Mouse (Mus musculus): ENCODE data around the gene Cotl1. TPM values are rescaled to one million over a fixed set of nuclear protein-coding genes. Genes with fewer than 3 reads are reported as not detected.
A peak's percentile ranks its signal among the peaks of the same experiment; 100 is the strongest.

Gene Cotl1
- polyA plus RNA-seq, 1 experiment, result 144 TPM

DNA sequence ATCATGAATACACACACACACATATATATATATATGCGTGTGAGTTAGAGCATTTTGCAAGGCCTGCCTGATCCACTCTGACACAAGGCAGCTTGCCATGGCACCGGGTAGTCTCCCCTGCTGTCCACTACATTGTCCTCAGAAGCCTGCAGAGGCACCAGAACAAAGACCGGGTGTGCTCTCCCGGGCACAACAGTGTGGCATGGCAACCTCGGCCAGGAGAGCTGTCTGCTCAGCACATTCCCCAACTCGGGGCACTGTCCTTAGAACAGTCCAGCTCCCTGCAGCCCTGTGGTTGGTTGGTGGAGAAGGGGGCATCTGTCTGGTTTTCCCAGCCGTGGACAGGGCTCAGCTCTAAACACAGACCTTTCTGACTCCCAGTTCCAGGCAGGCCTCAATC lies 21.0 kb downstream of the Cotl1 start:
- Histone ChIP-seq H3K27me3 (ENCODE audit: control insufficient read depth, insufficient read depth, insufficient read length) (no peaks in the 10 kb centered on the region), H3K4me2 (ENCODE audit: low read depth) (peak overlapping the region; percentile 15), H3ac (ENCODE audit: control insufficient read depth, insufficient read length) (no peak overlapping the region), H3K4me3 (no peak overlapping the region), H3K36me3 (ENCODE audit: control insufficient read depth, insufficient read depth) (peaks cover 8% of the 10 kb centered on the region), H3K79me2 (ENCODE audit: control insufficient read depth, insufficient read depth) (peaks cover 15% of the 10 kb centered on the region)
- no peak for TF ChIP-seq POLR2A (IDR thresholded peaks at IDR 0.05; ENCODE audit: insufficient read length, low read depth)
- TF ChIP-seq POLR2AphosphoS2 (IDR thresholded peaks at IDR 0.05; ENCODE audit: insufficient read length, low read depth), result no peak
- no peak for TF ChIP-seq USF1 (IDR thresholded peaks at IDR 0.05; ENCODE audit: low read depth)
- TF ChIP-seq E2F4 (IDR thresholded peaks at IDR 0.05; ENCODE audit: insufficient read depth), result no peak
- TF ChIP-seq TCF3 (IDR thresholded peaks at IDR 0.05; ENCODE audit: insufficient read length, low read depth), result no peak
- no peak for TF ChIP-seq MYOG (IDR thresholded peaks at IDR 0.05; ENCODE audit: control insufficient read depth in 1 of 3, insufficient read depth in 1 of 3, insufficient read length in 2 of 3, low read depth in 2 of 3)
- TF ChIP-seq CEBPB (IDR thresholded peaks at IDR 0.05; ENCODE audit: insufficient read depth, poor library complexity, severe bottlenecking), result no peak
- TF ChIP-seq REST (IDR thresholded peaks at IDR 0.05; ENCODE audit: insufficient read depth, insufficient read length), result no peak
- TF ChIP-seq MAX (IDR thresholded peaks at IDR 0.05; ENCODE audit: low read depth), result no peak
- TF ChIP-seq TCF12 (IDR thresholded peaks at IDR 0.05; ENCODE audit: insufficient read depth, poor library complexity, severe bottlenecking), result no peak
- TF ChIP-seq MYOD1 (IDR thresholded peaks at IDR 0.05; ENCODE audit: control insufficient read depth in 1 of 3, insufficient read length in 2 of 3, low read depth in 2 of 3), result no peak
- TF ChIP-seq SRF (IDR thresholded peaks at IDR 0.05; ENCODE audit: control insufficient read depth, insufficient read length, low read depth), result no peak

DNA sequence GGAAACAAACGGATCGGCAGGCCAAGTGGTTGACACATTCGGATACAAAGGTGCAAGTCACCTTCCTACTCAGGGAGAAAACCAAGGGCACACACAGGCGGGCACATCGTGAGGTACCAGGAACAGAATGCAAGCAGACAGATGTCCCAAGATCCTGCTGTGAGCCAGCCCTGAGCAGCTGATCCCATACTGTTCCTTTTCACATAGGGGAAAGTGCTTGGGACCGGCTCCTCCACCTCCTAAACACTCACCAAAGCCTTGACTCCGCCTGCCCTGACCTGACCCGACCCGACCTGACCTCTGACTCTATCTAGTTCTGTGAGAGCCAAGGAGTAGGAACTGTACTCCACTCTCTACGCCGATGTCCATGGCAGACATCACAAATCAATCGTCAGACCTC lies 22.9 kb downstream of the Cotl1 start:
- no peak overlapping the region for H3ac ChIP-seq (ENCODE audit: control insufficient read depth, insufficient read length)
- H3K4me2 ChIP-seq (ENCODE audit: low read depth), result no peak overlapping the region
- no peak overlapping the region for H3K4me3 ChIP-seq
- H3K27me3 ChIP-seq (ENCODE audit: control insufficient read depth, insufficient read depth, insufficient read length), result no peaks in the 10 kb centered on the region
- H3K36me3 ChIP-seq (ENCODE audit: control insufficient read depth, insufficient read depth), result peaks cover 8% of the 10 kb centered on the region
- TF ChIP-seq CEBPB (IDR thresholded peaks at IDR 0.05; ENCODE audit: insufficient read depth, poor library complexity, severe bottlenecking) (no peak), TCF12 (IDR thresholded peaks at IDR 0.05; ENCODE audit: insufficient read depth, poor library complexity, severe bottlenecking) (no peak), POLR2A (IDR thresholded peaks at IDR 0.05; ENCODE audit: insufficient read length, low read depth) (no peak), POLR2AphosphoS2 (IDR thresholded peaks at IDR 0.05; ENCODE audit: insufficient read length, low read depth) (no peak), REST (IDR thresholded peaks at IDR 0.05; ENCODE audit: insufficient read depth, insufficient read length) (no peak), MAX (IDR thresholded peaks at IDR 0.05; ENCODE audit: low read depth) (no peak), MYOG (IDR thresholded peaks at IDR 0.05; ENCODE audit: control insufficient read depth in 1 of 3, insufficient read depth in 1 of 3, insufficient read length in 2 of 3, low read depth in 2 of 3) (no peak), E2F4 (IDR thresholded peaks at IDR 0.05; ENCODE audit: insufficient read depth) (no peak)
- H3K79me2 ChIP-seq (ENCODE audit: control insufficient read depth, insufficient read depth), result peaks cover 10% of the 10 kb centered on the region

- Histone ChIP-seq H3K27me3 (ENCODE audit: control insufficient read depth, insufficient read depth, insufficient read length) (no peaks in the 10 kb centered on the region), H3K4me3 (no peak overlapping the region), H3K36me3 (ENCODE audit: control insufficient read depth, insufficient read depth) (peaks cover 8% of the 10 kb centered on the region), H3K4me2 (ENCODE audit: low read depth) (no peak overlapping the region), H3K79me2 (ENCODE audit: control insufficient read depth, insufficient read depth) (peaks cover 10% of the 10 kb centered on the region), H3ac (ENCODE audit: control insufficient read depth, insufficient read length) (no peak overlapping the region)
- TF ChIP-seq REST (IDR thresholded peaks at IDR 0.05; ENCODE audit: insufficient read depth, insufficient read length), result no peak
- no peak for TF ChIP-seq E2F4 (IDR thresholded peaks at IDR 0.05; ENCODE audit: insufficient read depth)
- TF ChIP-seq MYOD1 (IDR thresholded peaks at IDR 0.05; ENCODE audit: control insufficient read depth in 1 of 3, insufficient read length in 2 of 3, low read depth in 2 of 3), result no peak
- TF ChIP-seq CEBPB (IDR thresholded peaks at IDR 0.05; ENCODE audit: insufficient read depth, poor library complexity, severe bottlenecking), result no peak
These were observed 24.1 kb downstream of the Cotl1 start for GRCm38 (mm10) chr8:119816219-119816618.

- H3K4me3 ChIP-seq, result no peak overlapping the region
- peaks cover 8% of the 10 kb centered on the region for H3K36me3 ChIP-seq (ENCODE audit: control insufficient read depth, insufficient read depth)
- peaks cover 10% of the 10 kb centered on the region for H3K79me2 ChIP-seq (ENCODE audit: control insufficient read depth, insufficient read depth)
- no peaks in the 10 kb centered on the region for H3K27me3 ChIP-seq (ENCODE audit: control insufficient read depth, insufficient read depth, insufficient read length)
- H3ac ChIP-seq (ENCODE audit: control insufficient read depth, insufficient read length), result no peak overlapping the region
- TF ChIP-seq SRF (IDR thresholded peaks at IDR 0.05; ENCODE audit: control insufficient read depth, insufficient read length, low read depth) (peak; percentile 42), MYOD1 (IDR thresholded peaks at IDR 0.05; ENCODE audit: control insufficient read depth in 1 of 3, insufficient read length in 2 of 3, low read depth in 2 of 3) (peak in 1 of 3 experiments; percentile 13), CEBPB (IDR thresholded peaks at IDR 0.05; ENCODE audit: insufficient read depth, poor library complexity, severe bottlenecking) (no peak), TCF3 (IDR thresholded peaks at IDR 0.05; ENCODE audit: insufficient read length, low read depth) (no peak), POLR2A (IDR thresholded peaks at IDR 0.05; ENCODE audit: insufficient read length, low read depth) (no peak)
- peak overlapping the region; percentile 47 for H3K4me2 ChIP-seq (ENCODE audit: low read depth)
These were observed 27.5 kb downstream of the Cotl1 start for GRCm38 (mm10) chr8:119812650-119813431.

DNA sequence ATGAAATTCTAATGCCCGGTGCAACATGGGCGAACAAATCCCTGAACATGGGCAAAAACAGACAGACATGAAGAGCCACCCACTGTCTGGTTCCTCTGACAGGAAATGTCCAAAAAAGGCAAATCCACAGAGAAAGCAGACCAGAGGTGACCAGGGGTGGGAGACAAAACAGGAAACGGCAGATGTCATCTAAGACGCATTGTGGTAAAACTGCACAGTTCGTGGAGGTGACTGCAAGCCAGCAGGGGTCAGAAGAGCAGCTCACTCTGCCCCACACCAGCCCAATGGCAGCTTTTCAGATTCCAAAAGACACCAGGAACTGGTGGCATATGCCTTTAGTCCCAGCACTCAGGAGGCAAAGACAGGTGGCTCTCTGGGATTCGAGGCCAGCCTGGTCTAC lies 28.4 kb downstream of the Cotl1 start:
- no peak for TF ChIP-seq CEBPB (IDR thresholded peaks at IDR 0.05; ENCODE audit: insufficient read depth, poor library complexity, severe bottlenecking)
- no peak for TF ChIP-seq MYOG (IDR thresholded peaks at IDR 0.05; ENCODE audit: control insufficient read depth in 1 of 3, insufficient read depth in 1 of 3, insufficient read length in 2 of 3, low read depth in 2 of 3)
- TF ChIP-seq MYOD1 (IDR thresholded peaks at IDR 0.05; ENCODE audit: control insufficient read depth in 1 of 3, insufficient read length in 2 of 3, low read depth in 2 of 3), result peak in 1 of 3 experiments; percentile 21
- no peak for TF ChIP-seq POLR2AphosphoS2 (IDR thresholded peaks at IDR 0.05; ENCODE audit: insufficient read length, low read depth)
- TF ChIP-seq SRF (IDR thresholded peaks at IDR 0.05; ENCODE audit: control insufficient read depth, insufficient read length, low read depth), result peak; percentile 99
- Histone ChIP-seq H3K4me2 (ENCODE audit: low read depth) (peak overlapping the region; percentile 47), H3K36me3 (ENCODE audit: control insufficient read depth, insufficient read depth) (peaks cover 8% of the 10 kb centered on the region), H3K27me3 (ENCODE audit: control insufficient read depth, insufficient read depth, insufficient read length) (no peaks in the 10 kb centered on the region), H3K4me3 (no peak overlapping the region), H3K79me2 (ENCODE audit: control insufficient read depth, insufficient read depth) (peaks cover 10% of the 10 kb centered on the region), H3ac (ENCODE audit: control insufficient read depth, insufficient read length) (no peak overlapping the region)

All from myocyte (in vitro differentiated cells).